Mouse (Mus musculus): ENCODE results near the gene Nae1. TPM values are rescaled to one million over a fixed set of nuclear protein-coding genes. Genes with fewer than 3 reads are reported as not detected.
"Not testable (repeated sequence)": the region's sequence is repeated elsewhere in the genome, so short reads cannot be mapped to it uniquely, and the experiment has no call there.

The Nae1 gene
- 10 to 100 TPM; 47.7 to 55.6 TPM for total RNA-seq (2021)
- long read RNA-seq, experiment 1, transcript Nae1-201 (20 exons, 1,808 nt): major isoform, 52 of 78 reads
- long read RNA-seq, experiment 1, transcript Nae1-211 (19 exons, 1,735 nt): minor isoform, 10 of 78 reads
- long read RNA-seq, experiment 1, partial matches to known transcripts: 2 of 78 reads
- long read RNA-seq, experiment 1, other reads (novel, unspliced or antisense): 14 of 78 reads
- long read RNA-seq, experiment 2, transcript Nae1-201 (20 exons, 1,808 nt): major isoform, 66 of 75 reads
- long read RNA-seq, experiment 2, transcript Nae1-211 (19 exons, 1,735 nt): minor isoform, 5 of 75 reads
- long read RNA-seq, experiment 2, partial matches to known transcripts: 2 of 75 reads
- long read RNA-seq, experiment 2, other reads (novel, unspliced or antisense): 2 of 75 reads

DNA sequence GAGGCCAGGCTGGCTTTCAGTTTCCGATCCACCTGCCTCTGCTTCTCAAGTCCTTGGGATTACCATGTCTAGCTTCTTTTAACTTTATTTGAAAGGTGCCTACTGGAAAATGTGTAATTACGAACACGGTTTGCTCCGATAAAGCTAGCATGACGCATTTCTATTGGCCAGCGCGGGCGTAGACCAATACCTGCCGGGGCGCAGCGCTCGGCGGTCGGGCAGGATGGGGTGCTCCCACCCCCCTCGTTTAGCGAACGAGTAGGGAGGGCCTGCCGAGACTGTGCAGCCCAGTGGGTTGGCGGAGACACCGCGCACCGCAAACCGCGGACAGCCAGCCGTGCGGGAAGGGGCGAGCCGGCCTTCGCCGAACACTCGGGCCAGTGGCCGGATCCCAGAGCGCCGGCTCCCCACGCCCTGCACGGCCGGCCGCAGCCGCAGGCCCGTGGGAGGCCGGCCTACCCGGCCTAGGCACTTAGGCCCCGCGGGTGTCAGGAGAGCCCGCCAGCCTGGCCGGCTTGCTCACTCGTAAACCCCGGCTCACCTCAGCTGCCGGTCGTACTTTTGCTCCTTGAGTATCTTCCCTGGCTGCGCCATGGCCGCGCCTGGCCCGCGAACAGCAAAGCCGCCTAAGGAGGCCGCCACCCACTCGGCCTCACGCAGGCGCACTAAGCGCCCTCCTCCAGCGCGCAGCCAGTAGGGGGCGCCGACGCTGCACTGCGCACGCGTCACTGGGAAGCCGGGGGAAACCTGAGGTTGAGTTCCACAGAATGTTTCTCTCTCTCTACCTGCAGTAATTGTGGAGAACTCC, at the start of gene Nae1, which contains the start of gene Car7:
Gene Nae1, minus strand, starts transcription at position 667 of the 808 bp plus-strand sequence.
Gene Car7, plus strand, starts transcription at position 719 of the 808 bp plus-strand sequence.
- peak; percentile 95 to 96 for DNase-seq (ENCODE audit: low spot score in 2 of 2)

DNA sequence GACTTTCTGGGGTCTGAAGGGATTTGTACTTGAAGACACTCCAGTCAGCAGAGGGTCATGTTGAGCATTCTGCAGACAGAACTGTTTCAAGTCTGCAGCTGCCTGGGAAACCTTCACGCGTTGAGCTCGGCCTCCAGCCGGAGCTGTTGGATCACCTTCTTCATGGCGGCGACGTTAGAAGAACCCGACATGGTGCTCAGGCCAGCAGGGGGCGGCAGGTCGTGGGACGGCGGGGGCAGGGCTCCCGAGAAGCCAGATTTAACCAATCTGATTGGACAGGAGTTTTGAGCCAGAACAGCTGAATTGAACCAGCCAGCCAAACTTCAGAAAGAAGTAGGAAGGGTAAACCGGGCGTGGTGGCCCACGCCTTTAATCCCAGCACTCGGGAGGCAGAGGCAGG, 43.2 kb upstream of the Nae1 start:
- DNase-seq (ENCODE audit: low spot score in 2 of 2): not testable (repeated sequence)

DNA sequence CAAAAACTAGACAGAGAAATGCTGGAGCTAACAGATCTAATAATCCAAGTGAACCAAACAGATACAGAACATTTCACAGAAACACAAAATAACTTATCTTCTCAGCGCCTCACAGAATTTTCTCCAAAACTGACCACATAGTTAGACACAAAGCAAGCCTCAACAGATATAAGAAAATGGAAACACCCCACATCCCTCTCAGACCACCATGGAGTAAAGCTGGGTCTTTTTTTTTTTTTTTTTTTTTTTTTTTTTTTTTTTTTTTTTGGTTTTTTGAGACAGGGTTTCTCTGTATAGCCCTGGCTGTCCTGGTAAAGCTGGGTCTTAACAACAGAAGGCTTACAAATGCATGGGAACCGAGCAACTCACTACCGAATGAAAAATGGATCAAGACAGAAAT, 42.4 kb upstream of the Nae1 start:
- DNase-seq (ENCODE audit: low spot score in 2 of 2): no peak

DNA sequence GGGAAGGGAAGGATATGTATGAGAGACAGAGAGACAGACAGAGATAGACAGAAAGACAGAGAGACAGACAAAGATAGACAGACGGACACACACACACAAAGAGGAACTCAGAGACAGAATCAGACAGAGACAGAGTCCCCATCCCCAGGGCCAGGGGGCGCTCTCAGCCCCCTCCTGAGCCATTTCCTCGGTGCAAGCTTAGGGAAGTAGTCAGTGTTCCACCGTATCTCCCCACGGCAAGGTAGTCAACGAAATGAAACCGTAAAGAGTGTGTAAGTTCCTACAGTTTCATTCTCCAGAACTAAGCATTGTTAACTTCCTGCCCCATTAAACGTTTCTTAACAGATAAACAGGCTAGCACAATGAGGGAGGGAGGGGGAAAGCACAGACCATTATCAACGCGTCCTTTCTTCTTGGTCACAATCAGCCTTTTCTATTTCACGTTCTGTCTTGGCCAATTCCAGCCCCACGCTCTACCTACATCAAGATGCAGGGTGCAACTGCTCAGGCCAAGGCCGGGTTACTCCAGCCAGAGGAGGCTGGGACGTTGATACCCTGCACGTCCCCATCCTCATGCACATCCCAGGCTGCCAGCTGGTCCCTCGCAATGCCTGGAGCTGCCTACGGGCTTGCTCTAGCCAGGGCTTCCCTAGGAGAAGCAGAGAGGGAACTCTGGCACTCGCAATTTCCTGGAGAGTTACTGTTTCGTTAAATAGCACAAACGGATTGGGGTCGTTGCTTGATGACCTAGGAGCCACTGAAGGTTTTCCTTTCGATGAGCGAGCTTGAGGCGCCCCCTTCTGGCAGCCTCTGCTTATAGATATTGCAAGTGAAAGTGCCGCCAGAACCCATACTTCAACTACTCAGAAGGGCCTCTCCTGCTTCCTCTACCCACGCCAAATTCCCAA, 36.3 kb upstream of the Nae1 start:
- peak; percentile 86 to 88 for DNase-seq (ENCODE audit: low spot score in 2 of 2)

DNA sequence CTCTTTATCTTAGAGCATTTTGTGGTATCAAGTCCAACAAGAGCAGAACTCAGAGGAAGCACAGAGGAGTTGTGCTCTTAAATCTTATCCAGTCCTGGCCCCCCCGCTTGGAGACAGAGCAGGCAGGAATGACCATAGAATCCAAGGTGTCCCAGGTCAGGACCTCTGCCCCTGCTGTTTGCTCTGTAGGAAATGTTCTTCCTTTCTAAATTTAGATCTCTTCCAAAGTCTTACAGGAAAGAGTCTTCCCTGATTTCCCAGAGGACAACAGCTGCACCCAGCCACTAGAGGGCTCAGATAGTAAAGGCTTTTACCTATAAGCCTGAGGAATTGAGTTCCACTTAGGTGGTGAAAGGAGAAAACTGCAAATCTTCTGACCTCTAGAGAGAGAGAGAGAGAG, 35.1 kb upstream of the Nae1 start:
- peak in 1 of 2 experiments; percentile 27 for DNase-seq (ENCODE audit: low spot score in 2 of 2)

DNA sequence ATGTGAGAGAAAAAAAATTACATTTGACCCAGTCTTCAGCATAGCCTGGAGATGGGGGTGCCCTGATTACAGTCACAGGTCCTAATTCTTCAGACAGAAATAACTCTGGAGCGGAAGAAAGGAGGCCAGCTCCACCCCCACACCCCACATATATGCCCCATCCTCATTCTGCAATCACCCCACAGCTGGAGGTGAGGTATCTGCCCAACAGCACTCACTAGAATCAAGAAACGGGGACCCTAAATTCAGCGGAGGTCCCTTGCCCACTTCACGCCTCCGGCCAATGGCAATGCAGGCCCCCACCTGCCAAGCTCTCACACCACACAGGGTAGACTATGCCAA, 31.0 kb upstream of the Nae1 start:
- no peak for DNase-seq (ENCODE audit: low spot score in 2 of 2)

DNA sequence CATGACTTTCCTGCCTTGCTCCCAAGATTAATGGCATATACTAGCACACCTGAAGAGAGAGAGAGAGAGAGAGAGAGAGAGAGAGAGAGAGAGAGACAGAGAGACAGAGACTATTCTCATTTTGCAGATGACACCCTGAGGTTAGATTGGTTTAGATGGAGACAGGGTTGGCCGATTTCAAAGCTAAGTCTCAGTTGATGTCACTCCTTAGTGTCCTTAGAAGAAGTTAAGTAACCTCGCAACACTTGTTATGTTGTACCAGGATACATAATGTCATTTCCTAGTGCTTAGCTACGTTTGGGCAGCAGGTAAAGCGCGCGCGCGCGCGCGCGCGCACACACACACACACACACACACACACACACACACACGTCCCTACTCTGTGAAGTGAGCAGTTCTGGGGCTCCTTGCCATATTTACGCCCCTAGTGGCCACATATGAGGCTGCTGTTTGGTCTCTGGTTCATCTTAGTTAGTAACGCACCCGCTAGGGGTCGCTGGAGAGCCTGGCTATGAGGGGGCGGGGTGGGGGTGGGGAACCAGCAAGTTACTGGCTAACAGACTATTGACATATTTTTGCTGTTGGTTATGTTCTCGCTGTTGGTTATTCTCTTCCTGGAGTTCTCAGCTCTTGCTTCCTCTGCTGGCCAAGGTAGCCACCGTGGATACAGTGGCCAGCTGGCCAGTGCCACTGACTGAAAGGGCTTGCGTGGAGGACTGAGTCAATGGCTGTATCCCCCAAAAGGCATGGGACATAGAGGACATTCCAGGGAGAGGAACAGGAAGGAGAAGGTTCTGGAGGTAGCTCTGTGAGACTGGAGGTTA, 30.4 kb upstream of the Nae1 start:
- peak; percentile 82 to 84 for DNase-seq (ENCODE audit: low spot score in 2 of 2)

DNA sequence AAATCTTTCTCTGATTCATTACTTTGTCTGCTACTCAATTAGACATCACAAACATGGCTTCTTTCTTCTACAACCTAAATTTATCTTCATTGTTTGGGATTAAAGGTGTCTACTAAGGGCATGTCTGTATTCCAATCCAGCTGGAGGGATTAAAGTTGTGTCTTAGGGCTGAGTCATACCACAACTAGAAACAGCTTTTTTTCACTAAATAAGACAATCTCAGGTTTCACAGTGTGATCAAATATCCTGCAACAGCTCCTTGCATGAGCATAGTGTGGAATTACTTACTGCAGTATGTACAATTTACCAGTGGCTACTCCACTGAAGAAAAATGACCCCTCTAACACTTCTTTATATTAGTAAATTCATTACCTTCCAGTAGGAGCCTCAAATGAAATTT, 26.3 kb upstream of the Nae1 start:
- DNase-seq (ENCODE audit: low spot score in 2 of 2): no peak

DNA sequence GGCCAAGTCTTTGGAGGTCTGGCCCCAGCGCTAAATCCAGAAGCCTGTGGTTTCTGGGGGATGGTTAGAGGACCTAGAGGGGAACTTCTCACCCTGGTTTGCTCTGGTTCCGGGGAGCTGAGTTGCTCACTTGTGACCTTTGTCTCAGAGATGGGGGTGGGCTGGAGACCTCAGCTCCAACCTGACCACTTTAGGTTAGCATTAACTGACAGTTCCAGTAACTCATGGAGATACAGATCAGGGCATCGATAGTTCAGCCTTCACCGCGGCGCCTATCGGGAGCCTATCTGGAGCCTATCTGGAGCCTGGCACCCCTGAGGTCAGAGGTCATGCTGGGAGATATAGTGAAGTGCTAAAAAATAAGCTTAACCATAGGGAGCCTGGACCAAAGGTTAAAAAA, 22.8 kb upstream of the Nae1 start:
- no peak for DNase-seq (ENCODE audit: low spot score in 2 of 2)

DNA sequence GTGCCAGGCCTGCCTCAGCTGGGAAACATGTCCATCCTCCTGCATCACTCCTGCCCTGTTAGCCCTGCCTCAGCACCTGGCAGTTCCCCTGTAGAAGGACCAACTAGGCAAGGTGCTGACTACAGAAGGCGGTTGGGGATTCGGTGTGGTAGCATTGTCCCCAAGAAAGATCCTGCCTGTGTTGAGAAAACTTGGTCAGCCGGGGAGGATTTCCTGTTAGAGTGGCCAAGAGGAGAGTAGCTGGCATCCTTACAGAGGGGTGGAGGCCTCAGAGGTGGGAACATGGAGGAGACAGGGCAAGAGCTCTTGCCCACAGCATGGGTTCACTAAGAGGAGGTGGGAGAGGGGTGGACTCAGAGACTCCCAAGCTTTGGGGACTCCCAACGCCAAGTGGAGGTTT, 20.8 kb upstream of the Nae1 start:
- DNase-seq (ENCODE audit: low spot score in 2 of 2): no peak

DNA sequence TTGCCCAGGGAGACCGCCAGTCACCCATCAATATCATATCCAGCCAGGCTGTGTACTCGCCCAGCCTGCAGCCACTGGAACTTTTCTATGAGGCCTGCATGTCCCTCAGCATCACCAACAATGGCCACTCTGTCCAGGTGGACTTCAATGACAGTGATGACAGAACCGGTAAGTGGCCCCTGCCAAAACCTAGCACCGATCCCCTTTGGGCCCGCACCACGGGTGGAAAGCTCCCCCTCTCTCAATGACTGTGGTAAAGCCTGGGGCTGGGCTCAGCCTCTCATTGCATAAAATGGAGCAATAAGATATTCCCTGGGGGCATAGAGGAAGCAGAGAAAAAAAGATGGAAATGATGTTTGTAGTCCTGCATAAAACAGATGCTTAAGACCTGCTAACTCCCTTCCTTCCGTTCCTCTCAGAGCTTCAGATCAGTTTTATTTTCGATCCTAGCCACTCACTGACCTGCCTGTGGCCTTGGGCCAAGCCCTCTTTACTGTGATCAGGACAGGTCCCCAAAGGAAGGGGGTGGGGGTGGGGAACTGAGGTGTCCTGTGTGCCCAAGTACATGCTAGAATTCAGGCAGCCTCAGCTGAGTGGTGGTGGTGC, 9.1 kb upstream of the Nae1 start:
- no peak for DNase-seq (ENCODE audit: low spot score in 2 of 2)

DNA sequence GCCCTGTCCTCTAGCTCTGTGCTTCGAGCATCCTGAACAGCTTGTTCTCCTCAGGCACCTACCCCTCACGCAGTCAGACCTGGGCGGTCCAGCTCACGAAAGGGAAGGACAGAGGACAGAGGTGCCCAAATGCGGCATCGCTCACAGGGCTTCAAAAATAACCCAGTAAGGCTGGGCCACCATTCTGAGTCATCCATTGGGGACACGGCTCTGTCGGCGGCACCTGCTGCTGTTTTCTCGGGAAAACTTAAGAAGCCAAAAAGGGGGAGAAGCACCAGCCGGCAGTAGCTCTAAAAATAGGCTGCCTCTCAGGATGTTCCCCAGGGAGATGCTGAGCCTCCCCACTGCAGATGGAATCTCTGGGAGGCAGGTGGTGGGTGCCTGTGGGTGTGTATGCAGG, 7.7 kb upstream of the Nae1 start:
- peak; percentile 73 to 86 for DNase-seq (ENCODE audit: low spot score in 2 of 2)

DNA sequence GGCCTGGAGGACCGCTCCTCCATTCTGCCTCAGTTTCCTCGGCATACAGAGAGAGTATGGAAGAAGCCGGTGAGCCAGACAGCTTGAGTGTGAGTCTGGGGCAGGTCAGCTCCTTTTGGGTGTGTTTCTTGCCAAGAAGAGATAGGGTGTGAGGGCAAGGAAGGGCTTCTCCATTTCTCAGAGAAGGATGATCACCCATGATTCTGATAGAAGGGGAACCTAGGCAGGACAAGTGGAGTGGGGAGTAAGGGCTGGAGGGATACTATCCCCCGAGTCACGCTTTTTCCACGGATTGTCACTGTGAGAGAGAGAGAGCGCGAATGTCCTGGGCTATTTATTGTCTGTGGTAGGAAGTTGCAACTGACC, 7.1 kb upstream of the Nae1 start:
- no peak for DNase-seq (ENCODE audit: low spot score in 2 of 2)

DNA sequence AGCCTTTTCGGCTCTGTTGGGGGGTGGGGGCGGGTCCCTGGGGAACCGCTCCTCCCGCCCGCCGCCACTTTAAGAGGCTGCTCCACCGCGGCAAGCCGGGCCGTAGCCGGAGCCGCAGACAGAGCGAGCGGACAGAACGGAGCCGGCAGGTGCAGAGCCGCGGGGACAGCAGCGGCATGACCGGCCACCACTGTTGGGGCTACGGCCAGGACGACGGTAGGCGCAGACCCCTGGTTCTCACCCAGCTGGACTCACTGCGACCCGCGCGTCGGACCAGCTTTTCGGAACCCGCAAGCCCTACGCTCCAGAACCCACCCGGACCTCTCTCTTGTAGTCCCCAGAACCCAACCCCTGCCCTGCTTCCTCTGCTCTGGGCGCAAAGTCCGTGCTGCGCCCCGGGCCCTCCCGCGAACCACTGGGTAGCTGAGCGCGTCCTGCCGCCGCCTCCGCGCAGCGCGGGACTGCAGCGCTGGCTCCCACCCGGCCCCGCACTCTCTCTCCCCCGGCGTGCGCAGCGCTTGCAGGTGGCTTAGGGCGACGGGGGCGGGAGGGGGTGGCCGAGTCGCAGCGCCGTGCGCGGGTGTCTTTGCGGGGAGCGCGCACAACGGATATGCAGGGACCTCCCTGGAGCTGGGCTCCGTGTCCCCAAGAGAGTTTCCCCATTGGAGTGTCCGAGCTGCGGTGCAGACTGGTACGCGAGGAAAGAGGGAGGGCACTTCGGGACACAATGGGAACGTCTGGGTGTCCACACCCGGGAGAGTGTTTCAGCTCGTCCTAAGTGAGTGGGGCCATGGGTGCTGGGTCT, 6.5 kb upstream of the Nae1 start:
- DNase-seq (ENCODE audit: low spot score in 2 of 2): peak; percentile 44 to 73

DNA sequence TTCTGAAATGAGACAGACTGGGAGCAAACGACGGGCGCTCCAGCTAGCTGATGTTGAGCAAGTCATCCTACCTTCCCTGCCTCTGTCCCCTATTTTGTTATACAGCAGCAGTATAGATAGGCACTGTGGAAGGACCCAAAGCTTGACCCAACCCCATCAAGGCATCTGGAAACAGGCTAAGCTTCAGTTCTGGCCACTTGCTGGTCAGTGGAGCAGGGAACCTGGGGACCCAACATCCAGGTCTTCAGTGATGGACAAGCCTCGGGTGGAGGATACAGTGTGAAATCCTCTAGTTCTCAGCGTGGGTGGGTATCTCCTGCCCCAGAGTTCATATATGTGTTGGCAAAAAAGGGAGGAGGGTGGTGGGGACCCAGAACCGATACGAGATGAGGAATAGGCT, 5.8 kb upstream of the Nae1 start:
- DNase-seq (ENCODE audit: low spot score in 2 of 2): no peak

DNA sequence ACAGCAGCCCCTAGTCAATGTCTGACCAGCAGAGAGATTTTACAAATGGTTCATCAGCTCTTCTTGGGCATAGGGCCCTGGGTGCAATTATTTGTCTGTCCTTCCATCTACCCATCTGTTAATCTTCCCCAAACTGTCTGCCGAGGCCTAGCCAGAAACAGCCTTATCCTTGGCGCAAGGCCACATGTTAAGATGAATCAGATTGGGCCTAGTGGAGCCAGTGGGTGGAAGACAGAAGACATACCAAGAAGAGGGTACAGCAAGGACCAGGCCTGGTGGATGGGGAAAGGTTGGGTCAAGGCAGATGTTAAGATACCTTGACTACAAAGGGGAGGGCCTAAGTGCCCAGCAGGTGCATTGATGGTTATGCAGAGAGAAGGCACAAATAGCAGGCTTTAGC, 5.1 kb upstream of the Nae1 start:
- peak; percentile 64 to 69 for DNase-seq (ENCODE audit: low spot score in 2 of 2)

DNA sequence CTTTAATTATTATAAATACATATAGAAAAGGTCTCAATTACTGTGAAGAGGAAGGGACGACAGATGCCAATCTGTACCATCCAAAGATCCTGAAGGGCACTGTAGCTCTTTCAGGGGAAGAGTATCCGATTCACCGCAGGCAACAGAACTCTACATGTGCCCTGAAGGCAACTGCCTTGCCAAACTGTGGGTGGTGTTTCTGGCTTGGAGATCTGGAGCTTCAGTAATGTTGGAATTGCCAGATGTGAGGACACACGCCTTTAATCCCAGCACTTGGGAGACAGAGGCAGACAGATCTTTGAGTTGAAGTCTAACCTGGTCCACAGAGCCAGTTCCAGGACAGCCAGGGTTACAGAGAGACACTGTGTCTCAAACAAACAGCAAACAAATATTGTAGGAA, 4.5 kb upstream of the Nae1 start:
- no peak for DNase-seq (ENCODE audit: low spot score in 2 of 2)

DNA sequence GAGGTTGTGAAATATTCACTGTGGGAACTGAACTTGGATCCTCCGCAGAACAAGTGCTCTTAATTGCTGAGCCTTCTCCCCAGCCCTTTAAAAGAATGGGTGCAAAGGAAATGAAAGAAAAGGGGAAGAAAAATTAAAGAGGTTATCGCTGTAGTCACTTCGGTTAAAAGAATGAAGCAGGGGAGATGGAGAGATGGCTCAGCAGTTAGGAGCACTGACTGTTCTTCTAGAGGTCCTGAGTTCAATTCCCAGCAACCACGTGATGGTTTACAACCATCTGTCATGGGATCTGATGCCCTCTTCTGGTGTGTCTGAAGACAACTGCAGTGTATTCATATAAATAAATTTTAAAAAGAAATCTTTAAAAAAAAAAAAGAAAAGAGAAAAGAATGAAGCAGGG, 1.6 kb upstream of the Nae1 start:
- no peak for DNase-seq (ENCODE audit: low spot score in 2 of 2)

DNA sequence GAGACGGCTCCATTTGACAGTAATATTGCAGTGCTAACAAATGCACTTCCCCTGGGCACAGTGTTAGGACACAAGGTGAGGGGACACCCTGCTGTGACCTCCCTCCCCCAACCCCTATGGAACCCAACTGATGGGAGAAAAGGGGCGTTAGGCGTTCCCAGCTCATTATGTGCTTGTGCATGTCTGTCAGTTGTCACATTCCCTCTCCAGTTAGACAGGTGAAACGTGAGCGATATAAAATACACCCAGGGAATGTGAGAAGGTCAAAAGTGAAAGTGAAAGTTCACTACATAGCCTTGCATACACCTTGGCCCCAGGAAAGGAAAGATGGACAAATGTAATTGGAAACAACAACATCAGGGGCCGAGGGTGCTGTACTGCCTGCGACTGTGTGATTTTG, 941 bp upstream of the Nae1 start:
- no peak for DNase-seq (ENCODE audit: low spot score in 2 of 2)

Measured in left cerebral cortex, adult 18-20 months (tissue).